Mouse (Mus musculus) myocyte (in vitro differentiated cells): ENCODE measurements around the gene Rmi2. TPM values are rescaled to one million over a fixed set of nuclear protein-coding genes. Genes with fewer than 3 reads are reported as not detected.

Experiments used
- H3K27me3 ChIP-seq: one replicate; pipeline ENCODE4 v1.6.1; 2011; ENCODE audit not compliant: control insufficient read depth, insufficient read depth, insufficient read length
- H3K36me3 ChIP-seq: one replicate; pipeline ENCODE4 v1.6.1; 2011; ENCODE audit not compliant: control insufficient read depth, insufficient read depth
- H3K4me2 ChIP-seq: one replicate; pipeline ENCODE4 v1.6.1; 2011; ENCODE audit warnings: low read depth, control low read depth
- H3K4me3 ChIP-seq: one replicate; pipeline ENCODE4 v1.5.1; 2011; ENCODE audit warnings: mild to moderate bottlenecking, control low read depth, moderate library complexity
- H3K79me2 ChIP-seq: one replicate; pipeline ENCODE4 v1.6.1; 2011; ENCODE audit not compliant: control insufficient read depth, insufficient read depth
- H3ac ChIP-seq: one replicate; pipeline ENCODE4 v1.6.1; 2011; ENCODE audit not compliant: control insufficient read depth, insufficient read length
- CEBPB ChIP-seq: IDR thresholded peaks from 2 replicates; pipeline ENCODE4 v1.6.1; 2011; ENCODE audit warnings: mild to moderate bottlenecking, moderate library complexity; ENCODE audit not compliant: poor library complexity, insufficient read depth, severe bottlenecking
- E2F4 ChIP-seq: IDR thresholded peaks from one replicate; pipeline ENCODE4 v1.6.1; 2011; ENCODE audit warnings: mild to moderate bottlenecking, control low read depth, moderate library complexity; ENCODE audit not compliant: insufficient read depth
- MAX ChIP-seq: IDR thresholded peaks from one replicate; pipeline ENCODE4 v1.6.1; 2011; ENCODE audit warnings: low read depth, mild to moderate bottlenecking, control low read depth
- MYOD1 ChIP-seq, 3 experiments: IDR thresholded peaks; one replicate each; pipeline ENCODE4 v1.6.1; 2011; ENCODE audit warnings: control low read depth in 2 of 3, low read depth in 2 of 3, mild to moderate bottlenecking in 2 of 3, moderate library complexity in 1 of 3; ENCODE audit not compliant: insufficient read length in 2 of 3, control insufficient read depth in 1 of 3
- MYOG ChIP-seq, 3 experiments: IDR thresholded peaks; one replicate each; pipeline ENCODE4 v1.6.1; 2011; ENCODE audit warnings: control low read depth in 2 of 3, low read depth in 2 of 3, mild to moderate bottlenecking in 2 of 3; ENCODE audit not compliant: insufficient read length in 2 of 3, control insufficient read depth in 1 of 3, insufficient read depth in 1 of 3
- POLR2A ChIP-seq: IDR thresholded peaks from one replicate; pipeline ENCODE4 v1.6.1; 2011; ENCODE audit warnings: low read depth, mild to moderate bottlenecking, control low read depth, moderate library complexity; ENCODE audit not compliant: insufficient read length
- POLR2AphosphoS2 ChIP-seq: IDR thresholded peaks from one replicate; pipeline ENCODE4 v1.6.1; 2011; ENCODE audit warnings: low read depth, control low read depth; ENCODE audit not compliant: insufficient read length
- REST ChIP-seq: IDR thresholded peaks from one replicate; pipeline ENCODE4 v1.6.1; 2011; ENCODE audit warnings: mild to moderate bottlenecking, control low read depth, moderate library complexity; ENCODE audit not compliant: insufficient read depth, insufficient read length
- SRF ChIP-seq: IDR thresholded peaks from one replicate; pipeline ENCODE4 v1.6.1; 2011; ENCODE audit warnings: low read depth; ENCODE audit not compliant: control insufficient read depth, insufficient read length
- TCF12 ChIP-seq: IDR thresholded peaks from one replicate; pipeline ENCODE4 v1.6.1; 2011; ENCODE audit warnings: mild to moderate bottlenecking, control low read depth; ENCODE audit not compliant: poor library complexity, insufficient read depth, severe bottlenecking
- TCF3 ChIP-seq: IDR thresholded peaks from one replicate; pipeline ENCODE4 v1.6.1; 2011; ENCODE audit warnings: low read depth, control low read depth; ENCODE audit not compliant: insufficient read length
- USF1 ChIP-seq: IDR thresholded peaks from one replicate; pipeline ENCODE4 v1.6.1; 2011; ENCODE audit warnings: low read depth, mild to moderate bottlenecking, control low read depth, moderate library complexity
- polyA plus RNA-seq: library from polyadenylated mRNA; unstranded; fragments of >200 nt; fragmentation: generic; extraction: Trizol; gene quantifications from one replicate; pipeline ENCODE4 v1.2.1, GENCODE M21; 2012; ENCODE audit warnings: missing spikeins

The Rmi2 gene
- polyA plus RNA-seq, 1 experiment: 0.64 TPM

- no peak overlapping the region for H3K4me3 ChIP-seq
- peak in 2 of 3 experiments; percentile 33 to 54 for TF ChIP-seq MYOD1 (IDR thresholded peaks at IDR 0.05; ENCODE audit: control insufficient read depth in 1 of 3, insufficient read length in 2 of 3, low read depth in 2 of 3)
- TF ChIP-seq MAX: no peak
- TF ChIP-seq POLR2A: no peak
- TF ChIP-seq USF1: no peak
- TF ChIP-seq MYOG (IDR thresholded peaks at IDR 0.05; ENCODE audit: control insufficient read depth in 1 of 3, insufficient read depth in 1 of 3, insufficient read length in 2 of 3, low read depth in 2 of 3): peak in 2 of 3 experiments; percentile 39 to 50
- TF ChIP-seq CEBPB: no peak
These were observed 90.8 kb downstream of the Rmi2 start for GRCm38 (mm10) chr16:10925591-10926180.

GRCm38 (mm10) chr16:10927026-10927425, 92.2 kb downstream of the Rmi2 start:
- H3K4me3 ChIP-seq: no peak overlapping the region
- no peak overlapping the region for H3K4me2 ChIP-seq
- no peak overlapping the region for H3ac ChIP-seq
- H3K27me3 ChIP-seq: peaks cover 5% of the 10 kb centered on the region
- no peaks in the 10 kb centered on the region for H3K36me3 ChIP-seq
- TF ChIP-seq CEBPB (no peak), MYOD1 (IDR thresholded peaks at IDR 0.05; ENCODE audit: control insufficient read depth in 1 of 3, insufficient read length in 2 of 3, low read depth in 2 of 3) (no peak), USF1 (no peak), POLR2AphosphoS2 (no peak), TCF12 (no peak), MYOG (IDR thresholded peaks at IDR 0.05; ENCODE audit: control insufficient read depth in 1 of 3, insufficient read depth in 1 of 3, insufficient read length in 2 of 3, low read depth in 2 of 3) (no peak), MAX (no peak), E2F4 (no peak), REST (no peak), SRF (no peak), TCF3 (no peak), POLR2A (no peak)
- H3K79me2 ChIP-seq: no peaks in the 10 kb centered on the region

More at GRCm38 (mm10) chr16:10925591-10926180, 90.8 kb downstream of the Rmi2 start:
- H3K4me2 ChIP-seq: no peak overlapping the region
- no peaks in the 10 kb centered on the region for H3K36me3 ChIP-seq
- H3K79me2 ChIP-seq: no peaks in the 10 kb centered on the region
- H3K27me3 ChIP-seq: peaks cover 5% of the 10 kb centered on the region
- H3ac ChIP-seq: no peak overlapping the region

GRCm38 (mm10) chr16:10933372-10933771, 98.5 kb downstream of the Rmi2 start:
- H3K4me3 ChIP-seq: no peak overlapping the region
- no peaks in the 10 kb centered on the region for H3K79me2 ChIP-seq
- TF ChIP-seq SRF: no peak
- no peak for TF ChIP-seq USF1
- no peak for TF ChIP-seq REST
- TF ChIP-seq MYOG (IDR thresholded peaks at IDR 0.05; ENCODE audit: control insufficient read depth in 1 of 3, insufficient read depth in 1 of 3, insufficient read length in 2 of 3, low read depth in 2 of 3): no peak
- no peak for TF ChIP-seq TCF12
- TF ChIP-seq TCF3: no peak
- no peak for TF ChIP-seq CEBPB
- no peak for TF ChIP-seq POLR2A
- no peak for TF ChIP-seq POLR2AphosphoS2
- H3K4me2 ChIP-seq: no peak overlapping the region
- H3ac ChIP-seq: no peak overlapping the region
- H3K36me3 ChIP-seq: no peaks in the 10 kb centered on the region
- H3K27me3 ChIP-seq: peaks cover 5% of the 10 kb centered on the region

DNA sequence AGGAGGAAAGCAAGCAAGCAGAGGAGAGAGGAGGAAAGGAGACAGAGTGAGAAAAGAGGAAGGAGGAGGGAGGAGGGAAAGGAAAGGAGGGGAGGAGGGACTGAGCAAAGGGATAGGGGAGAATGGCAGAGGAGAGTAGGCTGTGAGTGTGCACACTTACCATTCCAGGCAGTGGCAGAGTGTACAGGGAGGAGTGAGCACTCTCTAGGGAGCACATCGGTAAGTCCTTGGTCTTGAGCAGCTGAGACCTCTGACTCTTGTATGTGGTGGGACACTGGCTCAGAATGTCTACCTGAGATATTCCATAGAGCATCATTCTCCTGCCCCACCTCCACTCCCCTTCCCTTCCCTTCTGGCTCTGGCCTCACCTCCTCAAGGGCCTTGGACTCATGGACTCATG, 99.2 kb downstream of the Rmi2 start:
- H3K36me3 ChIP-seq: no peaks in the 10 kb centered on the region
- H3ac ChIP-seq: no peak overlapping the region
- no peaks in the 10 kb centered on the region for H3K79me2 ChIP-seq
- H3K4me3 ChIP-seq: no peak overlapping the region
- peaks cover 5% of the 10 kb centered on the region for H3K27me3 ChIP-seq
- H3K4me2 ChIP-seq: no peak overlapping the region
- TF ChIP-seq MAX: no peak
- no peak for TF ChIP-seq TCF3
- no peak for TF ChIP-seq SRF
- TF ChIP-seq POLR2AphosphoS2: no peak
- TF ChIP-seq E2F4: no peak
- no peak for TF ChIP-seq CEBPB
- no peak for TF ChIP-seq MYOG (IDR thresholded peaks at IDR 0.05; ENCODE audit: control insufficient read depth in 1 of 3, insufficient read depth in 1 of 3, insufficient read length in 2 of 3, low read depth in 2 of 3)
- TF ChIP-seq REST: no peak
- no peak for TF ChIP-seq POLR2A
- no peak for TF ChIP-seq USF1
- TF ChIP-seq MYOD1 (IDR thresholded peaks at IDR 0.05; ENCODE audit: control insufficient read depth in 1 of 3, insufficient read length in 2 of 3, low read depth in 2 of 3): no peak
- no peak for TF ChIP-seq TCF12

DNA sequence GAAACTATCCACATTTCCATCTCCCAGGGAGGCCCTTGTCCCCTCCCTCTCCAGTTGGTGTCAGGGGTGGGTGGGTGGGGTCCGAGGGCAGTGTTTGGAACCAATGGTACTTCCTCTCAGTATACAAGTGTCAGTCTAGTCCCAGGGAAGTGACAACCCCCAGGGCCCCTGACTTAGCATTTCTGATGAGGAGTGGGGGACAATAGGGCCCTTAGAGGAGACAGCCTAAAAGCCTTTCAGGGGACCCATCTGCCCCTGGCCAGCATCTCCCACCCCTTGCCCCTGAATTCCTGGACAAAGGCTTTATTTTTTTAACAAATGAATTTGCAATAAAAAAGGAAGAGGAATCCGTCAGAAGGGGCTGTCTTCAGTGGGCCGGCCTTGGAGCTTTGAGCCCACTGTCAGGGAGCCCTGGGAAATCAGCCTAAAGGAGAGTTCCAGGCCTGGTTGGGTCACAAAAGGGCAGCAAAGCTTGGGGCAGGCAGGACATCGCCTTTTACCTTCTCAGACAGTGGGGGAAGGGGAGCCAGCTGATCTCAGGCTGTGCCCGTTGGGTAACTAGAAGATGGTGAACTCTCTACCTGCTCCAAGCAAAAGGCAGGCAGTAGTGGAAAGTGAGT, 102.0 kb downstream of the Rmi2 start:
- TF ChIP-seq MAX (no peak), MYOD1 (IDR thresholded peaks at IDR 0.05; ENCODE audit: control insufficient read depth in 1 of 3, insufficient read length in 2 of 3, low read depth in 2 of 3) (no peak), POLR2AphosphoS2 (no peak), USF1 (no peak), TCF3 (no peak), MYOG (IDR thresholded peaks at IDR 0.05; ENCODE audit: control insufficient read depth in 1 of 3, insufficient read depth in 1 of 3, insufficient read length in 2 of 3, low read depth in 2 of 3) (no peak), POLR2A (no peak), E2F4 (no peak), REST (no peak), SRF (no peak), CEBPB (no peak), TCF12 (no peak)
- H3K4me2 ChIP-seq: no peak overlapping the region
- no peaks in the 10 kb centered on the region for H3K36me3 ChIP-seq
- no peaks in the 10 kb centered on the region for H3K79me2 ChIP-seq
- no peak overlapping the region for H3ac ChIP-seq
- peaks cover 5% of the 10 kb centered on the region for H3K27me3 ChIP-seq
- H3K4me3 ChIP-seq: no peak overlapping the region
